Mouse (Mus musculus) forebrain, embryonic 11.5 days (tissue): ENCODE measurements around the gene Uqcr10. TPM values are rescaled to one million over a fixed set of nuclear protein-coding genes. Genes with fewer than 3 reads are reported as not detected.

Experiments used
- ATAC-seq: fragments of 200-750 bp; cut with Nextera tagmentation; replicated peaks from 2 replicates; pipeline ENCODE4 v1.8.0; 2017; ENCODE audit warnings: moderate TSS enrichment; ENCODE audit not compliant: low FRiP score
- DNase-seq: peaks from one replicate; pipeline ENCODE4 v3.0.0-alpha.2; 2017; ENCODE audit warnings: low spot score
- H3K27ac ChIP-seq: fragments of 300-500 bp; sonication (generic); 2 replicates; pipeline ENCODE4 v1.5.1; 2014; ENCODE audit warnings: low read depth, low read length
- H3K27me3 ChIP-seq: fragments of 300-500 bp; sonication (generic); 2 replicates; pipeline ENCODE4 v1.6.1; 2014; ENCODE audit warnings: mild to moderate bottlenecking, low read length, mixed read lengths; ENCODE audit not compliant: control insufficient read depth, insufficient read depth
- H3K36me3 ChIP-seq: fragments of 300-500 bp; sonication (generic); 2 replicates; pipeline ENCODE4 v1.6.1; 2014; ENCODE audit warnings: mild to moderate bottlenecking, low read length, moderate library complexity, mixed read lengths; ENCODE audit not compliant: control insufficient read depth, insufficient read depth
- H3K4me1 ChIP-seq: fragments of 300-500 bp; sonication (generic); replicated peaks from 2 replicates; pipeline ENCODE4 v1.6.1; 2014; ENCODE audit warnings: low read length, mixed read lengths; ENCODE audit not compliant: control insufficient read depth, insufficient read depth
- H3K4me2 ChIP-seq: fragments of 300-500 bp; sonication (generic); 2 replicates; pipeline ENCODE4 v1.6.1; 2014; ENCODE audit warnings: low read depth, mild to moderate bottlenecking, low read length, moderate library complexity, mixed read lengths; ENCODE audit not compliant: severe bottlenecking
- H3K4me3 ChIP-seq: fragments of 300-500 bp; sonication (generic); 2 replicates; pipeline ENCODE4 v1.5.1; 2014; ENCODE audit warnings: low read depth, low read length
- H3K9ac ChIP-seq: fragments of 300-500 bp; sonication (generic); 2 replicates; pipeline ENCODE4 v1.6.1; 2014; ENCODE audit warnings: low read length
- H3K9me3 ChIP-seq: fragments of 300-500 bp; sonication (generic); 2 replicates; pipeline ENCODE4 v1.6.1; 2016; ENCODE audit warnings: low read length, mixed read lengths; ENCODE audit not compliant: control insufficient read depth
- WGBS: fragments of 180-500 bp; shearing (Covaris S2); extraction: QIAGEN DNeasy Blood & Tissue Kit; methylation state at CpG from one replicate; pipeline ENCODE4 v1.1.7; 2014; 5-methylcytosine and 5-hydroxymethylcytosine counted together
- polyA plus RNA-seq: library from polyadenylated mRNA; unstranded; fragments of >200 nt; fragmentation: Nextera tagmentation; extraction: Ambion mirVana; gene quantifications from 2 replicates; pipeline ENCODE4 v1.2.1, GENCODE M21; 2014

Gene Uqcr10
- polyA plus RNA-seq, 1 experiment from 2014 or later = 552 TPM

GRCm38 (mm10) chr11:4677250-4677872 lies 26.8 kb downstream of the Uqcr10 start:
- DNase-seq = no peak
- Histone ChIP-seq H3K36me3 (peaks cover 6% of the 10 kb centered on the region; the same call in 1 of the 2 replicates), H3K27me3 (no peaks in the 10 kb centered on the region), H3K4me2 (no peak overlapping the region), H3K27ac (no peak overlapping the region), H3K9ac (no peak overlapping the region), H3K9me3 (no peaks in the 10 kb centered on the region), H3K4me3 (no peak overlapping the region), H3K4me1 (no peaks in the 10 kb centered on the region)
- no peak for ATAC-seq
- 92% methylated on average over 7 of the region's 7 CpGs for WGBS

- H3K4me3 ChIP-seq = no peak overlapping the region
- H3K36me3 ChIP-seq = peaks cover 6% of the 10 kb centered on the region; the same call in 1 of the 2 replicates
- DNase-seq = no peak
- no peak overlapping the region for H3K4me2 ChIP-seq
- ATAC-seq = no peak
- WGBS = 91% methylated on average over 6 of the region's 6 CpGs
- H3K9ac ChIP-seq = no peak overlapping the region
- no peaks in the 10 kb centered on the region for H3K9me3 ChIP-seq
- no peak overlapping the region for H3K27ac ChIP-seq
- no peaks in the 10 kb centered on the region for H3K27me3 ChIP-seq
- H3K4me1 ChIP-seq = no peaks in the 10 kb centered on the region
Measured at GRCm38 (mm10) chr11:4675693-4676092, 28.4 kb downstream of the Uqcr10 start.

- no peak for ATAC-seq
Measured at GRCm38 (mm10) chr11:4675126-4675562, 29.0 kb downstream of the Uqcr10 start.

GRCm38 (mm10) chr11:4674593-4674992 lies 29.5 kb downstream of the Uqcr10 start:
- DNase-seq (no peak), ATAC-seq (no peak)
- Histone ChIP-seq H3K9me3 (no peaks in the 10 kb centered on the region), H3K4me1 (no peaks in the 10 kb centered on the region), H3K4me2 (no peak overlapping the region), H3K27me3 (no peaks in the 10 kb centered on the region), H3K27ac (no peak overlapping the region), H3K9ac (no peak overlapping the region), H3K4me3 (no peak overlapping the region), H3K36me3 (peaks cover 6% of the 10 kb centered on the region; the same call in 1 of the 2 replicates)
- WGBS = 96% methylated on average over 1 of the region's 1 CpGs

More at GRCm38 (mm10) chr11:4675126-4675562, 29.0 kb downstream of the Uqcr10 start:
- DNase-seq = no peak
- Histone ChIP-seq H3K27ac (no peak overlapping the region), H3K27me3 (no peaks in the 10 kb centered on the region), H3K4me3 (no peak overlapping the region), H3K9me3 (no peaks in the 10 kb centered on the region), H3K36me3 (peaks cover 6% of the 10 kb centered on the region; the same call in 1 of the 2 replicates), H3K4me1 (no peaks in the 10 kb centered on the region), H3K4me2 (no peak overlapping the region), H3K9ac (no peak overlapping the region)
- WGBS = 96% methylated on average over 6 of the region's 6 CpGs

- no peak overlapping the region for H3K27ac ChIP-seq
- ATAC-seq (no peak), DNase-seq (no peak)
- H3K4me1 ChIP-seq = no peaks in the 10 kb centered on the region
- no peak overlapping the region for H3K9ac ChIP-seq
- H3K9me3 ChIP-seq = no peaks in the 10 kb centered on the region
- no peak overlapping the region for H3K4me2 ChIP-seq
- H3K4me3 ChIP-seq = no peak overlapping the region
- 92% methylated on average over 4 of the region's 4 CpGs for WGBS
- peaks cover 6% of the 10 kb centered on the region; the same call in 1 of the 2 replicates for H3K36me3 ChIP-seq
- no peaks in the 10 kb centered on the region for H3K27me3 ChIP-seq
Measured at GRCm38 (mm10) chr11:4671736-4672135, 32.4 kb downstream of the Uqcr10 start.

- no peak overlapping the region for H3K4me2 ChIP-seq
- H3K36me3 ChIP-seq = peaks cover 2% of the 10 kb centered on the region
- no peak for DNase-seq
- no peaks in the 10 kb centered on the region for H3K27me3 ChIP-seq
- no peak overlapping the region for H3K9ac ChIP-seq
- H3K27ac ChIP-seq = no peak overlapping the region
- no peaks in the 10 kb centered on the region for H3K4me1 ChIP-seq
- 93% methylated on average over 11 of the region's 11 CpGs for WGBS
- H3K9me3 ChIP-seq = no peaks in the 10 kb centered on the region
- ATAC-seq = no peak
- no peak overlapping the region for H3K4me3 ChIP-seq
Measured at GRCm38 (mm10) chr11:4662496-4662878, 41.7 kb downstream of the Uqcr10 start.

- Histone ChIP-seq H3K9me3 (no peaks in the 10 kb centered on the region), H3K4me1 (no peaks in the 10 kb centered on the region), H3K27me3 (no peaks in the 10 kb centered on the region), H3K27ac (no peak overlapping the region), H3K36me3 (peaks cover 2% of the 10 kb centered on the region), H3K4me3 (no peak overlapping the region), H3K9ac (no peak overlapping the region), H3K4me2 (no peak overlapping the region)
- DNase-seq (no peak), ATAC-seq (no peak)
- 88% methylated on average over 10 of the region's 10 CpGs for WGBS
Measured at GRCm38 (mm10) chr11:4661871-4662495, 42.2 kb downstream of the Uqcr10 start.

- no peak overlapping the region for H3K4me2 ChIP-seq
- no peaks in the 10 kb centered on the region for H3K27me3 ChIP-seq
- H3K4me1 ChIP-seq = no peaks in the 10 kb centered on the region
- DNase-seq (no peak), ATAC-seq (no peak)
- no peak overlapping the region for H3K9ac ChIP-seq
- 87% methylated on average over 4 of the region's 4 CpGs for WGBS
- H3K27ac ChIP-seq = no peak overlapping the region
- H3K9me3 ChIP-seq = no peaks in the 10 kb centered on the region
- no peak overlapping the region for H3K4me3 ChIP-seq
- H3K36me3 ChIP-seq = peaks cover 2% of the 10 kb centered on the region
Measured at GRCm38 (mm10) chr11:4661324-4661723, 42.8 kb downstream of the Uqcr10 start.
